Mouse (Mus musculus): ENCODE data around the gene Cfap54.

DNA sequence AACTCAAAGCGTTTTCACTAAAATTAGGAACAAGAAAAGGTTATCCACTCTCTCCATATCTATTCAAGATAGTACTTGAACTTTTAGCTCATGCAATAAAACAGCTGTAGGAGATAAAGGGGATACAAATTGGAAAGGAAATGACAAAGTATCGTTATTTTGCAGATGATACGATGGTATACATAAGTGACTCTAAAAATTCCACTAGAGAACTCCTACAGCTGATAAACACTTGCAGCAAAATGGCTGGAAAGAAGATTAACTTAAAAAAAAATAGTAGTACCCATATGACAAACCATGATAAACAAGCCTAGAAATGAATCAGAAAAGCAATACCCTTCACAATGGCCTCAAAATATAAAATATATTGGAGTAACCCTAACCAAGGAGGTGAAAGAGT, 352.7 kb downstream of the Cfap54 start:
- TF ChIP-seq CTCF (IDR thresholded peaks at IDR 0.05; ENCODE audit: borderline replicate concordance, extremely low read depth, insufficient read depth, insufficient read length) (no peak), POLR2A (IDR thresholded peaks at IDR 0.05; ENCODE audit: borderline replicate concordance, extremely low read depth, insufficient read depth, insufficient read length, poor library complexity, severe bottlenecking) (no peak)

Data from brain, embryonic 14.5 days (tissue).